Mouse (Mus musculus): ENCODE data around the gene Ugt1a5.

DNA sequence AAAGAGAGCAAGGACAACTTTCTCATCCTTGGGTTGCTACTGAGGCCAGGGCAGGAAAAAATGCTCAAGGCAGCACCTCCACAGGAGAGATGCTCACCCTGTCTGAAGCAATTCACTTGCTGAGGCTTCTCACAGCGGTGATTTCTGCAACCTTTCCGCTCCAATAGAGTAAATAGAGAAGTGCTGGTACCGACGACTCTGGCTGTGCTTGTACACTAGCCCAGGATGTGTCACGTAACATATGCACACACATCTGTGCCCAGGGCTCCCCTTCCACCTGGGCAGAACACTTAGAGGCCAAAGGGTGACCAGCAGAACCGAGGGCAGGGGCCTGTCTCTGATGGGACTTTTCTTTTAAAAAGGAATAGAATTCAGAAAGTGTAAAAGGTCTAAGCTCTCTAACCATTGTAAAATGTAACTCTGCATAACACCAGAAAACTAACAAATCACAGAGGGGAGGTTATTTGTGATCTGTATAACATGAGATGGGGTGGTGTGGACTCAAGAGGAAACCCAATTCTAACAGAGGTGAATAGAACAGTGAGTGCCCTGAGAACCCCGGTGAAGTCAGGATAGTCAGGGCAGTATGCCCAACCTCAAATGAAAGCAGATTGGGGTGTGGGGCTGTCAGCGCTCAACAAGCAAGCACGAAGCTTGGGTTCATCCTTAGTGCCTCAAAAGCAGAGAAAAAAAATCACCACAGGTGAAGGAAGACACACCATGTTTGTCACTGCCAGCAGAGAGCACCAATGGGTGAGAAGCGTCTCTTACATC lies 95.0 kb downstream of the Ugt1a5 start:
- TF ChIP-seq CTCF (IDR thresholded peaks at IDR 0.05; ENCODE audit: low read depth) (no peak), EP300 (IDR thresholded peaks at IDR 0.05; ENCODE audit: low read depth) (no peak)

Data from liver, embryonic 14.5 days (tissue).